In the genomic region with DNA sequence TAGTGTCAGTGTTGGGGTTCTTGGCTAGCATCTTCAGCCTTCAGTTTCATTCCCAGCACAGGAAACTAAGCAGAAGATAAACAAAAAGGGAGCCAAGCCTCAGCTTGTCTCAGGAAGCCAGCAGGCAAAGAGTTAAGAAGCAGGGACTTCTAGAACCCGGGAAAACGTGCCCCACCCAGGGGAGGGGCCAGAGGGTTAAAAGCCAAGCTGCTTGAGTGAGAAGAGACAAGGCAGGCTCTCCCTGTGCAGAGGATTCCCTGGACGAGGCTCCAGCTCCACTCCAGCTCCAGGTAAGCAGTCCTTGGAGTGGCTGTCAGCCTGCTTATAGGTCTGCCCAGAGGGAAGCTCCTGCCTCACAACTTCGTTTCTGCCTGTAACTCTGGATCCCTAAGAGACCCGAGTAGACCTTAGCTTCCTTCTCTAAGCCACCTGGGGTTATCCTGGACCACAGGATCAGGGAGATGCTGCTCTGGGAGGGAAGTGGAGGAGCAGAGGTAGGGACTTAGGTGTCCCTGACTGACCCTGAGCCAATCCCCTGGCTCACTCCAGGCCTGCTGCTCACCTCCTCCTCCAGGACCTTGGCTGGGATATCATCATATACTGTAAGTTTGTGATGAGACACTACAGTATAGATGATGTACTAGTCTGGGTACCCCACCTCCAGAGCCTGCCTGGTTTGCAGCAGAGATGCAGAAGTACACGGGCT, we compare ENCODE assay signal across 11 mouse cellular contexts. TPM values are rescaled to one million over a fixed set of nuclear protein-coding genes. Genes with fewer than 3 reads are reported as not detected.
DNase-seq lines count a peak whose midpoint lies in the region; ATAC-seq and TF ChIP-seq lines count a peak whose summit lies in the region.
"Had no signal": no experiment of that assay in that cellular context is flagged by ENCODE, and none has a peak within 500 bp of the region (broad histone marks: within the 10 kb centered on the region; RNA-seq: fewer than 3 reads in every experiment).

No protein-coding gene starts in this region.

- no peaks in the 10 kb centered on the region for H3K9me3 ChIP-seq in hindbrain, embryonic 10.5 days
- no peaks in the 10 kb centered on the region for H3K9me3 ChIP-seq in hindbrain, postnatal 0 days (ENCODE audit: low read length)
- no peaks in the 10 kb centered on the region for H3K9me3 ChIP-seq in erythroblast, embryonic 14.5 days (ENCODE audit: control insufficient read depth, low read length)
- H3K9me3 ChIP-seq: midbrain, embryonic 15.5 days had no signal

- H3K27ac ChIP-seq in hindbrain, embryonic 10.5 days = peak overlapping the region; percentile 37; the same call in 1 of the 2 replicates
- no peak overlapping the region for H3K27ac ChIP-seq in hindbrain, postnatal 0 days
- H3K27ac ChIP-seq: midbrain, embryonic 15.5 days had no signal

- peaks cover 72% of the 10 kb centered on the region for H3K36me3 ChIP-seq in hindbrain, embryonic 10.5 days
- peaks cover 38% of the 10 kb centered on the region for H3K36me3 ChIP-seq in hindbrain, postnatal 0 days (ENCODE audit: insufficient read depth, low read length)
- H3K36me3 ChIP-seq in erythroblast, embryonic 14.5 days (ENCODE audit: control insufficient read depth) = peaks cover 86% of the 10 kb centered on the region

- H3K27me3 ChIP-seq in hindbrain, embryonic 10.5 days (ENCODE audit: insufficient read depth, poor library complexity, severe bottlenecking) = no peaks in the 10 kb centered on the region
- no peaks in the 10 kb centered on the region for H3K27me3 ChIP-seq in hindbrain, postnatal 0 days (ENCODE audit: insufficient read depth, low read length)
- no peaks in the 10 kb centered on the region for H3K27me3 ChIP-seq in erythroblast, embryonic 14.5 days (ENCODE audit: control insufficient read depth)
- H3K27me3 ChIP-seq: midbrain, embryonic 15.5 days had no signal

- no peak overlapping the region for H3K9ac ChIP-seq in hindbrain, postnatal 0 days (replicated peaks; ENCODE audit: low read length)
- H3K9ac ChIP-seq: midbrain, embryonic 15.5 days had no signal

- peak overlapping the region; percentile 22 for H3K4me3 ChIP-seq in hindbrain, embryonic 10.5 days
- H3K4me3 ChIP-seq in hindbrain, postnatal 0 days (ENCODE audit: low read length) = no peak overlapping the region
- H3K4me3 ChIP-seq in erythroblast, embryonic 14.5 days (replicated peaks) = peak overlapping the region; percentile 74
- H3K4me3 ChIP-seq: midbrain, embryonic 15.5 days had no signal

- no peaks in the 10 kb centered on the region for H3K4me1 ChIP-seq in hindbrain, embryonic 10.5 days (replicated peaks)
- no peaks in the 10 kb centered on the region for H3K4me1 ChIP-seq in hindbrain, postnatal 0 days (ENCODE audit: insufficient read depth, low read length)
- H3K4me1 ChIP-seq in erythroblast, embryonic 14.5 days (ENCODE audit: control insufficient read depth) = peaks cover 92% of the 10 kb centered on the region
- H3K4me1 ChIP-seq: midbrain, embryonic 15.5 days had no signal

- no peak overlapping the region for H3K4me2 ChIP-seq in hindbrain, postnatal 0 days (ENCODE audit: low read depth, low read length)
- H3K4me2 ChIP-seq: midbrain, embryonic 15.5 days had no signal

- ATAC-seq in hindbrain, postnatal 0 days = no peak
- 0 out of 2 replicates have a peak, but pooled peaks have one; percentile 14 for ATAC-seq in megakaryocyte-erythroid progenitor cell, adult 5-6 weeks (replicated peaks; ENCODE audit: low FRiP score, low TSS enrichment, poor library complexity, severe bottlenecking)
- ATAC-seq: midbrain, embryonic 15.5 days had no signal

- TF ChIP-seq CTCF in hindbrain, postnatal 0 days (IDR thresholded peaks at IDR 0.05; ENCODE audit: low read depth) = no peak

- 35% methylated on average over 6 of the region's 6 CpGs for WGBS in hindbrain, embryonic 10.5 days
- WGBS in hindbrain, postnatal 0 days = 32% methylated on average over 6 of the region's 6 CpGs

- no peak for DNase-seq in hindbrain, embryonic 10.5 days (ENCODE audit: low spot score)
- DNase-seq in hindbrain, postnatal 0 days (ENCODE audit: low spot score) = no peak
- DNase-seq in MEL-GATA-1-ER (ENCODE audit: extremely low read depth, low read depth) = peak; percentile 51
- no peak for DNase-seq in right cerebral cortex, postnatal 4 days
- DNase-seq in testis, postnatal 10 days (ENCODE audit: low spot score) = no peak
- no peak for DNase-seq in frontal cortex, postnatal 36 days (ENCODE audit: low spot score in 2 of 2)
- DNase-seq: heart, postnatal 10 days; kidney, adult 9 months had no signal

RNA-seq across cellular contexts. Expression of gene Eral1, which starts 7.6 kb away (rescaled TPM):
- polyA plus RNA-seq in hindbrain, embryonic 10.5 days (2016; fragmentation: Nextera tagmentation; extraction: Ambion mirVana) = 40.6 and 41.4 TPM in 2 replicates
- 38.4 and 40.3 TPM in 2 replicates for total RNA-seq in hindbrain, postnatal 0 days (2014; rRNA removed)
- 25.7 and 26.9 TPM in 2 replicates for polyA plus RNA-seq in hindbrain, postnatal 0 days (2015; fragmentation: Nextera tagmentation; extraction: Ambion mirVana)
- 0.14 and 0.29 TPM in 2 replicates for polyA plus RNA-seq in erythroblast, embryonic 14.5 days (2012)
- 26.2 and 32.2 TPM in 2 replicates for total RNA-seq in megakaryocyte-erythroid progenitor cell, adult 5-6 weeks (2014; fragmentation: Nextera tagmentation)
- total RNA-seq in megakaryocyte-erythroid progenitor cell, adult 5-6 weeks (2017) = 34.9 and 36.6 TPM in 2 replicates

RNA-seq across cellular contexts. Expression of gene Fam222b, which starts 21.9 kb away (rescaled TPM):
- polyA plus RNA-seq in hindbrain, embryonic 10.5 days (2016; fragmentation: Nextera tagmentation; extraction: Ambion mirVana) = 29.2 and 33.8 TPM in 2 replicates
- 27.6 and 32.6 TPM in 2 replicates for total RNA-seq in hindbrain, postnatal 0 days (2014; rRNA removed)
- polyA plus RNA-seq in hindbrain, postnatal 0 days (2015; fragmentation: Nextera tagmentation; extraction: Ambion mirVana) = 22.6 and 22.9 TPM in 2 replicates
- 0.77 and 0.78 TPM in 2 replicates for polyA plus RNA-seq in erythroblast, embryonic 14.5 days (2012)
- total RNA-seq in megakaryocyte-erythroid progenitor cell, adult 5-6 weeks (2014; fragmentation: Nextera tagmentation) = 10.2 and 14.3 TPM in 2 replicates
- total RNA-seq in megakaryocyte-erythroid progenitor cell, adult 5-6 weeks (2017) = 1.8 and 3.9 TPM in 2 replicates

RNA-seq across cellular contexts. Expression of gene Flot2, which starts 34.8 kb away (rescaled TPM):
- polyA plus RNA-seq in hindbrain, embryonic 10.5 days (2016; fragmentation: Nextera tagmentation; extraction: Ambion mirVana) = 73.0 and 76.3 TPM in 2 replicates
- total RNA-seq in hindbrain, postnatal 0 days (2014; rRNA removed) = 107 and 108 TPM in 2 replicates
- polyA plus RNA-seq in hindbrain, postnatal 0 days (2015; fragmentation: Nextera tagmentation; extraction: Ambion mirVana) = 121 and 123 TPM in 2 replicates
- 4.8 and 5.4 TPM in 2 replicates for polyA plus RNA-seq in erythroblast, embryonic 14.5 days (2012)
- 19.2 and 19.7 TPM in 2 replicates for total RNA-seq in megakaryocyte-erythroid progenitor cell, adult 5-6 weeks (2014; fragmentation: Nextera tagmentation)
- 23.2 and 23.6 TPM in 2 replicates for total RNA-seq in megakaryocyte-erythroid progenitor cell, adult 5-6 weeks (2017)

RNA-seq across cellular contexts. Expression of gene Dhrs13, which starts 40.5 kb away (rescaled TPM):
- polyA plus RNA-seq in hindbrain, embryonic 10.5 days (2016; fragmentation: Nextera tagmentation; extraction: Ambion mirVana) = 16.6 and 17.0 TPM in 2 replicates
- total RNA-seq in hindbrain, postnatal 0 days (2014; rRNA removed) = 63.8 and 69.6 TPM in 2 replicates
- 48.2 and 52.8 TPM in 2 replicates for polyA plus RNA-seq in hindbrain, postnatal 0 days (2015; fragmentation: Nextera tagmentation; extraction: Ambion mirVana)
- polyA plus RNA-seq in erythroblast, embryonic 14.5 days (2012) = 4.7 and 5.1 TPM in 2 replicates
- total RNA-seq in megakaryocyte-erythroid progenitor cell, adult 5-6 weeks (2014; fragmentation: Nextera tagmentation) = 11.8 and 14.4 TPM in 2 replicates
- total RNA-seq in megakaryocyte-erythroid progenitor cell, adult 5-6 weeks (2017) = 9.7 and 14.2 TPM in 2 replicates

Comparison
In these comparisons a context has a peak if more than half of its experiments do, and no peak if none do; other contexts are left out.
1. RNA of gene Eral1, which starts 7.6 kb away (polyA plus RNA-seq): 40.6 to 41.4 TPM in hindbrain, embryonic 10.5 days and 25.7 to 26.9 TPM in hindbrain, postnatal 0 days; 0.14 to 0.29 TPM in erythroblast, embryonic 14.5 days; every median in the first group is over 10 times any median in the second.
2. RNA of gene Fam222b, which starts 21.9 kb away (polyA plus RNA-seq): 29.2 to 33.8 TPM in hindbrain, embryonic 10.5 days and 22.6 to 22.9 TPM in hindbrain, postnatal 0 days; 0.77 to 0.78 TPM in erythroblast, embryonic 14.5 days; every median in the first group is over 10 times any median in the second.
3. RNA of gene Flot2, which starts 34.8 kb away (polyA plus RNA-seq): 121 to 123 TPM in hindbrain, postnatal 0 days and 73.0 to 76.3 TPM in hindbrain, embryonic 10.5 days; 4.8 to 5.4 TPM in erythroblast, embryonic 14.5 days; every median in the first group is over 10 times any median in the second.